Mouse (Mus musculus) lung, postnatal 0 days (tissue): Measurements from ENCODE around the gene Pih1d1. TPM values are rescaled to one million over a fixed set of nuclear protein-coding genes. Genes with fewer than 3 reads are reported as not detected.

Experiments used
- ATAC-seq: fragments of 200-750 bp; cut with Nextera tagmentation; 2 replicates; pipeline ENCODE4 v1.8.0; 2017; ENCODE audit warnings: moderate library complexity
- DNase-seq: peaks from one replicate; pipeline ENCODE4 v3.0.0-alpha.2; 2016; ENCODE audit warnings: low spot score
- H3K27ac ChIP-seq: fragments of 300-500 bp; sonication (generic); 2 replicates; pipeline ENCODE4 v1.5.1; 2014; ENCODE audit warnings: antibody characterized with exemption, mild to moderate bottlenecking, low read length, mixed read lengths
- H3K27me3 ChIP-seq: fragments of 300-500 bp; sonication (generic); replicated peaks from 2 replicates; pipeline ENCODE4 v1.6.1; 2014; ENCODE audit warnings: low read length, mixed read lengths; ENCODE audit not compliant: insufficient read depth
- H3K36me3 ChIP-seq: fragments of 300-500 bp; sonication (generic); 2 replicates; pipeline ENCODE4 v1.6.1; 2014; ENCODE audit warnings: low read length, mixed read lengths; ENCODE audit not compliant: insufficient read depth
- H3K4me1 ChIP-seq: fragments of 300-500 bp; sonication (generic); 2 replicates; pipeline ENCODE4 v1.6.1; 2014; ENCODE audit warnings: antibody characterized with exemption, low read depth, low read length, mixed read lengths; ENCODE audit not compliant: insufficient read depth
- H3K4me2 ChIP-seq: fragments of 300-500 bp; sonication (generic); replicated peaks from 2 replicates; pipeline ENCODE4 v1.6.1; 2014; ENCODE audit warnings: low read depth, mild to moderate bottlenecking, low read length, moderate library complexity, mixed read lengths
- H3K4me3 ChIP-seq: fragments of 300-500 bp; sonication (generic); 2 replicates; pipeline ENCODE4 v1.5.1; 2014; ENCODE audit warnings: low read depth, low read length
- H3K9ac ChIP-seq: fragments of 300-500 bp; sonication (generic); replicated peaks from 2 replicates; pipeline ENCODE4 v1.6.1; 2014; ENCODE audit warnings: low read depth, mild to moderate bottlenecking
- H3K9me3 ChIP-seq: fragments of 300-500 bp; sonication (generic); 2 replicates; pipeline ENCODE4 v1.6.1; 2016; ENCODE audit warnings: low read length, mixed read lengths
- CTCF ChIP-seq: IDR thresholded peaks from 2 replicates; pipeline ENCODE4 v1.5.1; 2016; ENCODE audit warnings: antibody characterized with exemption, mild to moderate bottlenecking
- EP300 ChIP-seq: IDR thresholded peaks from 2 replicates; pipeline ENCODE4 v1.6.1; 2016; ENCODE audit warnings: antibody characterized with exemption, mild to moderate bottlenecking, control low read depth
- WGBS: fragments of 180-500 bp; shearing (Covaris S2); extraction: QIAGEN DNeasy Blood & Tissue Kit; methylation state at CpG from one replicate; pipeline ENCODE4 v1.1.7; 2014; 5-methylcytosine and 5-hydroxymethylcytosine counted together
- polyA plus RNA-seq: library from polyadenylated mRNA; unstranded; fragments of >200 nt; fragmentation: Nextera tagmentation; extraction: Ambion mirVana; gene quantifications from 2 replicates; pipeline ENCODE4 v1.2.1, GENCODE M21; 2015

Gene Pih1d1
- polyA plus RNA-seq, 1 experiment from 2014 or later: 51.7 TPM

DNA sequence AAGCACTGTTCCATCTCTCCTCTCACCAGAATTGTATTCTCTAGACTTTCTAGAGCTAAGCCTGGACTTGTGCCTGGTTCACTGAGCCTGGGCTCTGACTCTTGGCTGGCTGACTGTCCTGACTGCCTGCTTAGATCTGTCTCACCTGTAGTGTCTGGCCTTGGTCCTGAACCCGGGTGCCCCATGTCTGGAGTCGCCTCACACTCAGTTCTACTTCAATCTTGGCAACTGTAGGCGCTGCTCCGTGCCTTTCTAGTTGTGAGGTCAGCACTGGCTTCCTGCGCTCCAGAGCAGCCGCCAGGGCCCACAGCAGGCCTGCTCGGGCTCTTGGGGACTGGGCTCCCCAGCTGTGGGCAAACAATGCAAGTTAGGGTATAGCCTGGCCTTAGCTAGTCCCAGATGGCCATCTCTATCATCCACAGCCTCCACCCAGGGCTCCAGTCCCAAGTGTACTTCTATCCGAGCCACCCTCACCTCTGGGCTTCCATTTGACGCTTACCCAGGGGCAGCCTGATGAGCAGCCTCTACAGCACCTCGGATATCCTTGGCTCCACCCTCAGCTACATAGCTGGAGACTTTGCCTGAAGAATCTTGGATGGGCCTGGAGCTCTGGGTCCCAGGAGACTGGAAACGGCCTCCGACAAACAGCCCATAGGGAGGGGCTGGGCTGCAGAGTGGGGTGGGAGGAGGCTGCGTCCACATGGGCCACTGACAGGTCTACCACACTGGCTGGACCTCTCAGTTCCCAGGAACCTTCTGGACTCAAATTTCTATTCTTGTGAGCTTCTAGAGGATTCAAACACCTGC is 9.5 kb upstream of the Pih1d1 start:
- H3K4me3 ChIP-seq: no peak overlapping the region
- WGBS: 78% methylated on average over 13 of the region's 13 CpGs
- no peaks in the 10 kb centered on the region for H3K4me1 ChIP-seq

DNA sequence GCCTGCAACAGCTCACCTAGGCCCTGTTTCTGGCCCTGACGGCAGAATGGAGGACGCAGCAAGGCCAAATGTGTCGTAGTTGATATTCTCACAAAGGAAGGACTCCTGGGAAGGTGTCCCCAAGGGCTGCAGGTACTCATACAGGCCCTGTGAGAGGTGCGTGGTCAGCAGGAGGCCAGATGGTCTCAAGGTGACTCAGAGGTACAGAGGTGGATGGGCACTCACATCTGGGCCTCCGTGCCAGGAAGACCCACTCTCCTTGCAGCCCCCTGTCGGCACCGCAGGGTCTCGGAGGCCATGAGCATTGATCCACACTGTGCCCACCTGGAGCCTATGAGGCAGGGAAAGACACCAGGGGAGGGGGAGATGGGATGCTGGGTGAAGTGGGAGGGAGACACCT is 8.6 kb upstream of the Pih1d1 start:
- Histone ChIP-seq H3K27me3 (no peaks in the 10 kb centered on the region), H3K9ac (no peak overlapping the region), H3K4me1 (no peaks in the 10 kb centered on the region), H3K9me3 (no peaks in the 10 kb centered on the region), H3K27ac (no peak overlapping the region), H3K36me3 (0 out of 2 replicates have a peak, but pooled peaks cover 12% of the 10 kb centered on the region), H3K4me3 (no peak overlapping the region), H3K4me2 (no peak overlapping the region)
- DNase-seq (no peak), ATAC-seq (no peak)
- TF ChIP-seq CTCF (no peak), EP300 (no peak)
- WGBS: 93% methylated on average over 8 of the region's 8 CpGs

More for the DNA sequence above, 9.5 kb upstream of the Pih1d1 start:
- DNase-seq (no peak), ATAC-seq (no peak)
- no peak for TF ChIP-seq CTCF
- no peak for TF ChIP-seq EP300
- no peak overlapping the region for H3K27ac ChIP-seq
- 0 out of 2 replicates have a peak, but pooled peaks cover 12% of the 10 kb centered on the region for H3K36me3 ChIP-seq
- no peak overlapping the region for H3K9ac ChIP-seq
- H3K27me3 ChIP-seq: no peaks in the 10 kb centered on the region
- no peaks in the 10 kb centered on the region for H3K9me3 ChIP-seq
- H3K4me2 ChIP-seq: no peak overlapping the region

DNA sequence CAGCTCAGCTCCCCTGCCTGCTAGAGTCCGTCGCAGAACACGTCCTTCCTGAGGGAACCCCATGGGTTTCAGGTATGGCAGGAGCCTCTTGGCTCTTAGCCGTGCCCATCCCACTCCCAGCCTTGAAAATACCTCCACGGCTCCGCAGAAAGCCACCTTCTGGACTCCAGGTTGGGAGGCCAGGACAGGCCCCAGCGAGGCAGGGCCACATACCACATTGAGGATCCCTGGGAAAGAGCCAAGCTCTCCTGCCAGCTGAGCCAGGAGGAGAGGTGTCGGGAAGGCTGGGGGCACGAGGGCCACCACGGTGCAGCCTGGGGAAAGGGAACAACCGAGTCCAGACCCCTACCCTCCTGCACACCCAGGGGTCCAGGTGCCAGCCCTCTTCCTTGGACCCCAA is 6.8 kb upstream of the Pih1d1 start:
- Histone ChIP-seq H3K27ac (no peak overlapping the region), H3K9me3 (no peaks in the 10 kb centered on the region), H3K4me3 (no peak overlapping the region), H3K36me3 (0 out of 2 replicates have a peak, but pooled peaks cover 12% of the 10 kb centered on the region), H3K4me2 (no peak overlapping the region), H3K9ac (no peak overlapping the region), H3K27me3 (no peaks in the 10 kb centered on the region), H3K4me1 (no peaks in the 10 kb centered on the region)
- DNase-seq (no peak), ATAC-seq (no peak)
- no peak for TF ChIP-seq CTCF
- WGBS: 90% methylated on average over 11 of the region's 11 CpGs

- H3K4me2 ChIP-seq: no peak overlapping the region
These were observed 6.2 kb upstream of the Pih1d1 start for GRCm38 (mm10) chr7:45147899-45148298.

GRCm38 (mm10) chr7:45148534-45149098 is 5.5 kb upstream of the Pih1d1 start:
- Histone ChIP-seq H3K27me3 (no peaks in the 10 kb centered on the region), H3K36me3 (0 out of 2 replicates have a peak, but pooled peaks cover 12% of the 10 kb centered on the region), H3K4me1 (no peaks in the 10 kb centered on the region), H3K4me3 (no peak overlapping the region), H3K4me2 (no peak overlapping the region), H3K9ac (no peak overlapping the region), H3K9me3 (no peaks in the 10 kb centered on the region), H3K27ac (no peak overlapping the region)
- DNase-seq: no peak
- 45% methylated on average over 4 of the region's 4 CpGs for WGBS
- ATAC-seq: no peak
- TF ChIP-seq CTCF (no peak), EP300 (no peak)

More at GRCm38 (mm10) chr7:45147899-45148298, 6.2 kb upstream of the Pih1d1 start:
- Histone ChIP-seq H3K27me3 (no peaks in the 10 kb centered on the region), H3K4me1 (no peaks in the 10 kb centered on the region), H3K36me3 (0 out of 2 replicates have a peak, but pooled peaks cover 12% of the 10 kb centered on the region), H3K9ac (no peak overlapping the region), H3K27ac (no peak overlapping the region), H3K9me3 (no peaks in the 10 kb centered on the region), H3K4me3 (no peak overlapping the region)
- ATAC-seq (no peak), DNase-seq (no peak)
- TF ChIP-seq EP300: no peak
- TF ChIP-seq CTCF: no peak
- WGBS: 66% methylated on average over 11 of the region's 11 CpGs

- no peak for ATAC-seq
- 0 out of 2 replicates have a peak, but pooled peaks cover 12% of the 10 kb centered on the region for H3K36me3 ChIP-seq
- H3K27me3 ChIP-seq: no peaks in the 10 kb centered on the region
- 62% methylated on average over 6 of the region's 6 CpGs for WGBS
- H3K4me1 ChIP-seq: no peaks in the 10 kb centered on the region
- no peaks in the 10 kb centered on the region for H3K9me3 ChIP-seq
- H3K4me3 ChIP-seq: no peak overlapping the region
- peak; percentile 28 for DNase-seq
- no peak overlapping the region for H3K27ac ChIP-seq
- H3K4me2 ChIP-seq: no peak overlapping the region
- TF ChIP-seq EP300 (no peak), CTCF (no peak)
- no peak overlapping the region for H3K9ac ChIP-seq
These were observed 4.6 kb upstream of the Pih1d1 start for GRCm38 (mm10) chr7:45149545-45149944.
